8 mouse cellular contexts compared by ENCODE assay signal in the genomic region with DNA sequence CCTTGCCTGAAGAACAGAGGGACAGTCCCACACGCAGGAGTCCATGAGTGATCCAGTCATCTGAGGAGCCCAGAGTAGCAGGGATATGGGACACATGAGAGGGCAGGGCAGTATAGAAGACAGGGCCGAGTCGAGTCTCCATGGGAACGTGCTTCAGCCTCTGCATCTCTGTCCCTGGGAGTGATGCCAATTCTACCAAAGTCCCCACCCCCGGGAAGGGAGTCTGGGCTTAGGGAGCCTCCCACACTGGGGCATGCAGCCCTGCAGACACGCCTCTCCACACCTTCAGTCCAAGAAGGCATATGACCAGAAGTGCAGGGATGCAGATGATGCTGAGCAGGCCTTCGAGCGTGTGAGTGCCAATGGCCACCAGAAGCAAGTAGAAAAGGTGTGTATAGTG. TPM values are rescaled to one million over a fixed set of nuclear protein-coding genes. Genes with fewer than 3 reads are reported as not detected.
DNase-seq lines count a peak whose midpoint lies in the region; ATAC-seq and TF ChIP-seq lines count a peak whose summit lies in the region.
"Had no signal": no experiment of that assay in that cellular context is flagged by ENCODE, and none has a peak within 500 bp of the region (broad histone marks: within the 10 kb centered on the region; RNA-seq: fewer than 3 reads in every experiment).

No protein-coding gene starts in this region.

- peaks cover 29% of the 10 kb centered on the region for H3K4me1 ChIP-seq in heart, embryonic 16.5 days (ENCODE audit: control insufficient read depth, insufficient read depth, low read length)
- peaks cover 55% of the 10 kb centered on the region for H3K4me1 ChIP-seq in heart, embryonic 10.5 days
- H3K4me1 ChIP-seq in lung, postnatal 0 days (ENCODE audit: insufficient read depth, low read depth, low read length): peaks cover 5% of the 10 kb centered on the region; the same call in 1 of the 2 replicates
- 0 out of 2 replicates have a peak, but pooled peaks cover 6% of the 10 kb centered on the region for H3K4me1 ChIP-seq in intestine, embryonic 16.5 days (ENCODE audit: control insufficient read depth, insufficient read depth, low read length)
- peaks cover 3% of the 10 kb centered on the region; the same call in 1 of the 2 replicates for H3K4me1 ChIP-seq in limb, embryonic 14.5 days (ENCODE audit: control insufficient read depth, insufficient read depth, low read length)

- no peak overlapping the region for H3K9ac ChIP-seq in heart, embryonic 16.5 days (ENCODE audit: low read length)
- no peak overlapping the region for H3K9ac ChIP-seq in lung, postnatal 0 days (replicated peaks; ENCODE audit: low read depth)
- H3K9ac ChIP-seq in intestine, embryonic 16.5 days (ENCODE audit: low read depth, low read length): no peak overlapping the region
- H3K9ac ChIP-seq in limb, embryonic 14.5 days (ENCODE audit: low read depth, low read length, severe bottlenecking): no peak overlapping the region
- H3K9ac ChIP-seq: liver, embryonic 13.5 days had no signal

- TF ChIP-seq CTCF in lung, postnatal 0 days (IDR thresholded peaks at IDR 0.05): no peak

- DNase-seq in heart, embryonic 10.5 days (ENCODE audit: low spot score): no peak
- peak; percentile 48 for DNase-seq in lung, postnatal 0 days (ENCODE audit: low spot score)
- DNase-seq in lung, postnatal 4 days: no peak
- DNase-seq in limb, embryonic 14.5 days (ENCODE audit: low spot score): peak; percentile 42
- DNase-seq in urinary bladder, postnatal 36 days (ENCODE audit: low spot score in 2 of 2): no peak
- DNase-seq: liver, embryonic 13.5 days had no signal

- peak; percentile 46 for ATAC-seq in heart, embryonic 16.5 days (replicated peaks; ENCODE audit: extremely low read depth, insufficient read depth, low FRiP score)
- ATAC-seq in lung, postnatal 0 days: no peak
- ATAC-seq in intestine, embryonic 16.5 days: peak; percentile 25
- ATAC-seq in limb, embryonic 14.5 days (ENCODE audit: low FRiP score, low read depth): no peak

- no peak overlapping the region for H3K4me2 ChIP-seq in heart, embryonic 16.5 days (ENCODE audit: low read depth, low read length)
- no peak overlapping the region for H3K4me2 ChIP-seq in lung, postnatal 0 days (replicated peaks; ENCODE audit: low read depth, low read length)
- H3K4me2 ChIP-seq in intestine, embryonic 16.5 days (ENCODE audit: low read depth, low read length): no peak overlapping the region
- no peak overlapping the region for H3K4me2 ChIP-seq in limb, embryonic 14.5 days (replicated peaks; ENCODE audit: low read depth, low read length, severe bottlenecking)
- H3K4me2 ChIP-seq: liver, embryonic 13.5 days had no signal

- H3K4me3 ChIP-seq in heart, embryonic 16.5 days (ENCODE audit: low read length): no peak overlapping the region
- no peak overlapping the region for H3K4me3 ChIP-seq in heart, embryonic 10.5 days
- H3K4me3 ChIP-seq in lung, postnatal 0 days (ENCODE audit: low read depth, low read length): no peak overlapping the region
- no peak overlapping the region for H3K4me3 ChIP-seq in intestine, embryonic 16.5 days (ENCODE audit: low read length)
- H3K4me3 ChIP-seq in limb, embryonic 14.5 days (replicated peaks; ENCODE audit: low read length): no peak overlapping the region
- H3K4me3 ChIP-seq: liver, embryonic 13.5 days had no signal

- 30% methylated on average over 8 of the region's 8 CpGs for WGBS in heart, embryonic 16.5 days
- WGBS in heart, embryonic 10.5 days: 74% methylated on average over 8 of the region's 8 CpGs
- WGBS in lung, postnatal 0 days: 43% methylated on average over 8 of the region's 8 CpGs
- 49% methylated on average over 8 of the region's 8 CpGs for WGBS in intestine, embryonic 16.5 days
- WGBS in limb, embryonic 14.5 days: 59% methylated on average over 8 of the region's 8 CpGs

- TF ChIP-seq EP300 in lung, postnatal 0 days (IDR thresholded peaks at IDR 0.05): no peak

- H3K27ac ChIP-seq in heart, embryonic 16.5 days (ENCODE audit: low read length): no peak overlapping the region
- no peak overlapping the region for H3K27ac ChIP-seq in heart, embryonic 10.5 days
- H3K27ac ChIP-seq in lung, postnatal 0 days (ENCODE audit: low read length): no peak overlapping the region
- no peak overlapping the region for H3K27ac ChIP-seq in intestine, embryonic 16.5 days (ENCODE audit: low read length)
- H3K27ac ChIP-seq in limb, embryonic 14.5 days (replicated peaks; ENCODE audit: low read depth, low read length): no peak overlapping the region
- H3K27ac ChIP-seq: liver, embryonic 13.5 days had no signal

- no peaks in the 10 kb centered on the region; the same call in 1 of the 2 replicates for H3K36me3 ChIP-seq in heart, embryonic 16.5 days (ENCODE audit: control insufficient read depth, insufficient read depth)
- H3K36me3 ChIP-seq in heart, embryonic 10.5 days: peaks cover 9% of the 10 kb centered on the region
- H3K36me3 ChIP-seq in lung, postnatal 0 days (ENCODE audit: insufficient read depth, low read length): no peaks in the 10 kb centered on the region
- H3K36me3 ChIP-seq in intestine, embryonic 16.5 days (ENCODE audit: control insufficient read depth, insufficient read depth, low read length): no peaks in the 10 kb centered on the region; the same call in 1 of the 2 replicates
- peaks cover 6% of the 10 kb centered on the region for H3K36me3 ChIP-seq in limb, embryonic 14.5 days (ENCODE audit: control insufficient read depth, insufficient read depth, low read length)
- H3K36me3 ChIP-seq: liver, embryonic 13.5 days had no signal

- TF ChIP-seq POLR2A in limb, embryonic 14.5 days (IDR thresholded peaks at IDR 0.05; ENCODE audit: borderline replicate concordance, extremely low read depth, insufficient read depth, insufficient read length): no peak

- no peaks in the 10 kb centered on the region for H3K27me3 ChIP-seq in heart, embryonic 16.5 days (ENCODE audit: control insufficient read depth, insufficient read depth, low read length)
- H3K27me3 ChIP-seq in heart, embryonic 10.5 days (ENCODE audit: insufficient read depth, poor library complexity, severe bottlenecking): peaks cover 8% of the 10 kb centered on the region; the same call in 1 of the 2 replicates
- H3K27me3 ChIP-seq in lung, postnatal 0 days (replicated peaks; ENCODE audit: insufficient read depth, low read length): no peaks in the 10 kb centered on the region
- no peaks in the 10 kb centered on the region for H3K27me3 ChIP-seq in intestine, embryonic 16.5 days (replicated peaks; ENCODE audit: control insufficient read depth, insufficient read depth, low read length)
- no peaks in the 10 kb centered on the region for H3K27me3 ChIP-seq in limb, embryonic 14.5 days (ENCODE audit: control insufficient read depth, insufficient read depth, low read length)
- H3K27me3 ChIP-seq: liver, embryonic 13.5 days had no signal

- no peaks in the 10 kb centered on the region for H3K9me3 ChIP-seq in heart, embryonic 16.5 days (replicated peaks; ENCODE audit: control insufficient read depth, low read length)
- H3K9me3 ChIP-seq in heart, embryonic 10.5 days: no peaks in the 10 kb centered on the region
- H3K9me3 ChIP-seq in lung, postnatal 0 days (ENCODE audit: low read length): no peaks in the 10 kb centered on the region
- H3K9me3 ChIP-seq in intestine, embryonic 16.5 days (ENCODE audit: control insufficient read depth, low read length): no peaks in the 10 kb centered on the region
- no peaks in the 10 kb centered on the region for H3K9me3 ChIP-seq in limb, embryonic 14.5 days (ENCODE audit: control insufficient read depth, low read length)
- H3K9me3 ChIP-seq: liver, embryonic 13.5 days had no signal

RNA-seq across cellular contexts. Expression of a gene that starts 33.2 kb away (rescaled TPM):
- polyA plus RNA-seq in heart, embryonic 16.5 days (2015; fragmentation: Nextera tagmentation; extraction: Ambion mirVana): 3.6 and 6.2 TPM in 2 replicates
- 0.58 and 1.2 TPM in 2 replicates for polyA plus RNA-seq in heart, embryonic 10.5 days (2016; fragmentation: Nextera tagmentation; extraction: Ambion mirVana)
- 2.3 and 2.8 TPM in 2 replicates for polyA plus RNA-seq in lung, postnatal 0 days (2015; fragmentation: Nextera tagmentation; extraction: Ambion mirVana)
- polyA plus RNA-seq in intestine, embryonic 16.5 days (2015; fragmentation: Nextera tagmentation; extraction: Ambion mirVana): 1.6 and 2.3 TPM in 2 replicates
- polyA plus RNA-seq in limb, embryonic 14.5 days (2012; rRNA removed): 2.6 and 4.3 TPM in 2 replicates
- 1.3 and 1.4 TPM in 2 replicates for polyA plus RNA-seq in limb, embryonic 14.5 days (2014; fragmentation: Nextera tagmentation; extraction: Ambion mirVana)

RNA-seq across cellular contexts. Expression of a gene that starts 42.3 kb away (rescaled TPM):
- polyA plus RNA-seq in heart, embryonic 16.5 days (2015; fragmentation: Nextera tagmentation; extraction: Ambion mirVana): 457 and 460 TPM in 2 replicates
- polyA plus RNA-seq in heart, embryonic 10.5 days (2016; fragmentation: Nextera tagmentation; extraction: Ambion mirVana): 399 and 412 TPM in 2 replicates
- polyA plus RNA-seq in lung, postnatal 0 days (2015; fragmentation: Nextera tagmentation; extraction: Ambion mirVana): 177 and 190 TPM in 2 replicates
- 389 and 416 TPM in 2 replicates for polyA plus RNA-seq in intestine, embryonic 16.5 days (2015; fragmentation: Nextera tagmentation; extraction: Ambion mirVana)
- polyA plus RNA-seq in limb, embryonic 14.5 days (2012; rRNA removed): 359 and 443 TPM in 2 replicates
- 516 and 544 TPM in 2 replicates for polyA plus RNA-seq in limb, embryonic 14.5 days (2014; fragmentation: Nextera tagmentation; extraction: Ambion mirVana)

Comparison
In these comparisons a context has a peak if more than half of its experiments do, and no peak if none do; other contexts are left out.
1. DNase-seq: peak in lung, postnatal 0 days (single experiment) and limb, embryonic 14.5 days (single experiment); none in heart, embryonic 10.5 days (single experiment), lung, postnatal 4 days (0 of 2) and urinary bladder, postnatal 36 days (0 of 2).
2. ATAC-seq: peak in heart, embryonic 16.5 days (single experiment) and intestine, embryonic 16.5 days (single experiment); none in lung, postnatal 0 days (single experiment) and limb, embryonic 14.5 days (single experiment).